Mouse (Mus musculus) forebrain, postnatal 0 days (tissue): ENCODE measurements at regions not wholly inside any gene's neighbourhood (a gene's known extent, or its start where the extent isn't known, plus 50 kb on each side); places are given as distances from the start of the nearest gene placed in this dataset.

Experiments used
- ATAC-seq: fragments of 200-750 bp; cut with Nextera tagmentation; 2 replicates; pipeline ENCODE4 v1.8.0; 2017; ENCODE audit warnings: mild to moderate bottlenecking, moderate library complexity
- DNase-seq: peaks from one replicate; pipeline ENCODE4 v3.0.0-alpha.2; 2015
- H3K27ac ChIP-seq: fragments of 300-500 bp; sonication (generic); 2 replicates; pipeline ENCODE4 v1.5.1; 2014; ENCODE audit warnings: low read depth, mild to moderate bottlenecking, antibody characterized with exemption, low read length, moderate library complexity, mixed read lengths
- H3K27me3 ChIP-seq: fragments of 300-500 bp; sonication (generic); 2 replicates; pipeline ENCODE4 v1.6.1; 2014; ENCODE audit warnings: mild to moderate bottlenecking, low read length, mixed read lengths; ENCODE audit not compliant: insufficient read depth
- H3K36me3 ChIP-seq: fragments of 300-500 bp; sonication (generic); 2 replicates; pipeline ENCODE4 v1.6.1; 2014; ENCODE audit warnings: mild to moderate bottlenecking, moderate library complexity; ENCODE audit not compliant: insufficient read depth
- H3K4me1 ChIP-seq: fragments of 300-500 bp; sonication (generic); 2 replicates; pipeline ENCODE4 v1.6.1; 2014; ENCODE audit warnings: antibody characterized with exemption; ENCODE audit not compliant: insufficient read depth
- H3K4me2 ChIP-seq: fragments of 300-500 bp; sonication (generic); 2 replicates; pipeline ENCODE4 v1.6.1; 2014; ENCODE audit warnings: low read depth, mild to moderate bottlenecking, moderate library complexity
- H3K4me3 ChIP-seq: fragments of 300-500 bp; sonication (generic); 2 replicates; pipeline ENCODE4 v1.5.1; 2014; ENCODE audit warnings: low read depth, low read length, mixed read lengths
- H3K9ac ChIP-seq: fragments of 300-500 bp; sonication (generic); 2 replicates; pipeline ENCODE4 v1.6.1; 2014; ENCODE audit warnings: mild to moderate bottlenecking
- H3K9me3 ChIP-seq: fragments of 300-500 bp; sonication (generic); 2 replicates; pipeline ENCODE4 v1.6.1; 2016; ENCODE audit warnings: low read length
- CTCF ChIP-seq: sonication (generic); IDR thresholded peaks from 2 replicates; pipeline ENCODE4 v1.5.1; 2016; ENCODE audit warnings: antibody characterized with exemption, control low read depth, low read depth
- WGBS: fragments of 180-500 bp; shearing (Covaris S2); extraction: QIAGEN DNeasy Blood & Tissue Kit; methylation state at CpG from one replicate; pipeline ENCODE4 v1.1.7; 2014; 5-methylcytosine and 5-hydroxymethylcytosine counted together

DNA sequence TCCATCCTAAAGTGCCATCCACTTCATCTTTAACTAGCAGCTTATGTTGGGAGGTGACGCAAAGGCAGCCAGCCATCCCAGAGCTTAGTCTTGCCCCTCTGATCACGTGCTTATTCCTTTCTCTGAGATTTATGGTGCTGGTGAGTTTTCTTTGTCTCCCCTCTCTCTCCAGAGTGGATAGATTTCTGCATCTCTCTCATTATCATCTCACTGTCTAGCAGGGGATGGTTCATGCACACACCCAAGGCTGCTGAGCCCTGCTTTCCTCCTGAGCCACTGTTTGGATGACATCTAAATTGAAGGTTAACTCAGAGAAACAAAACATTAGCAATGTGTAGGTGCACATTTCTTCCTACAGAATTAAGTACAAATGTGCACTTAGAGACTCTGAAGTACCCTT lies 539.6 kb downstream of the Cdk5rap2 start:
- Histone ChIP-seq H3K9ac (no peak overlapping the region), H3K27ac (no peak overlapping the region), H3K9me3 (no peaks in the 10 kb centered on the region), H3K36me3 (no peaks in the 10 kb centered on the region), H3K4me2 (no peak overlapping the region), H3K4me3 (no peak overlapping the region), H3K4me1 (no peaks in the 10 kb centered on the region), H3K27me3 (no peaks in the 10 kb centered on the region)
- WGBS, result 78% methylated on average over 2 of the region's 2 CpGs
- DNase-seq, result no peak
- no peak for ATAC-seq
- TF ChIP-seq CTCF, result no peak

- H3K4me1 ChIP-seq, result no peaks in the 10 kb centered on the region
- H3K4me2 ChIP-seq, result no peak overlapping the region
- H3K9ac ChIP-seq, result no peak overlapping the region
- H3K36me3 ChIP-seq, result no peaks in the 10 kb centered on the region
- no peaks in the 10 kb centered on the region for H3K27me3 ChIP-seq
- TF ChIP-seq CTCF, result no peak
- WGBS, result 96% methylated on average over 13 of the region's 13 CpGs
- DNase-seq (no peak), ATAC-seq (no peak)
- no peak overlapping the region for H3K4me3 ChIP-seq
- H3K27ac ChIP-seq, result no peak overlapping the region
- H3K9me3 ChIP-seq, result no peaks in the 10 kb centered on the region
These were observed 555.2 kb downstream of the Cdk5rap2 start for GRCm38 (mm10) chr4:69855001-69855400.

- no peaks in the 10 kb centered on the region for H3K9me3 ChIP-seq
- TF ChIP-seq CTCF, result no peak
- no peak for ATAC-seq
- no peaks in the 10 kb centered on the region for H3K4me1 ChIP-seq
- H3K4me2 ChIP-seq, result no peak overlapping the region
- WGBS, result 15% methylated on average over 1 of the region's 1 CpGs
- H3K4me3 ChIP-seq, result no peak overlapping the region
- no peak overlapping the region for H3K9ac ChIP-seq
- no peaks in the 10 kb centered on the region for H3K36me3 ChIP-seq
- DNase-seq, result no peak
- H3K27me3 ChIP-seq, result no peaks in the 10 kb centered on the region
- no peak overlapping the region for H3K27ac ChIP-seq
These were observed 557.6 kb downstream of the Cdk5rap2 start for GRCm38 (mm10) chr4:69852637-69853036.

DNA sequence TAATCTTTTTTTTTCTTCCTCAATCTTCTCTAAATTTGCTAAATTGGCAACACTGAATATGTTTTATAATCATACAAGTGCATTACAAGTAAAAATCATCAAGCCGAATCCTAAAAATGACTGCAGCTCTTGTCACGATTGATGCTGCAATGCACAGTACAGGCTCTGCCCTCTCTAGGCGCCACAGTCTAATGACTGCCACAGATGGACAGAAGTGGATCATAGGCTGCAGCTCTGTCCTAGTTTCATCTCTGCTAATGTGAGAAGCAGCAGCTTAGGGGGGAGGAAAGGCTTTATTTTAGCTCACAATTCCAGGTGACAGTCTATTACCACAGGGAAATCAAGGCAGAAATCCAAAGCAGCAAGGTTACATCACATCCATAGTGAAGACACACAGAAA lies 560.8 kb downstream of the Cdk5rap2 start:
- WGBS, result 82% methylated on average over 3 of the region's 3 CpGs
- no peak for DNase-seq

DNA sequence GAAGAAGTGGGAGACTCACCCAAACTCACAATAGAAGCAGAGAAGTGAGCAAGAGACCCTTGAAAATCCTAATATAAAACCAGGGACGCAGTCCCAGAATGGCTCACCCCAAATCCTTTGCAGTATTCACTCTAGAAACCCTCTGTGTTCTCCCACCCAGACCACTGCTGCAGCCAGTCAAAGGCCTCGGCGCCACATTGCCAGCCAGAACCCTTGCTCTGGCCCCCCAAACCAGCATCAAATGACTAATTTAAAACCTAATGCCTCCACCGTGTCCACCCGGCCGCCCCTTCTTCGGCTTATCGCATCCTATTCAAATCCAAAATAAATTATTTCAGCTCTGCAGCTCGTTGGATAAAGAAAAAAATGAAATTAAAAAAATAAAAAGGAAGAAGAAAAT lies 570.4 kb downstream of the Cdk5rap2 start:
- H3K4me3 ChIP-seq, result no peak overlapping the region
- DNase-seq (no peak), ATAC-seq (no peak)

More for the DNA sequence above, 560.8 kb downstream of the Cdk5rap2 start:
- no peaks in the 10 kb centered on the region for H3K27me3 ChIP-seq
- no peak overlapping the region for H3K27ac ChIP-seq
- peak; percentile 42; the same call in 1 of the 2 replicates for ATAC-seq
- TF ChIP-seq CTCF, result no peak
- H3K4me2 ChIP-seq, result no peak overlapping the region
- no peak overlapping the region for H3K9ac ChIP-seq
- H3K4me3 ChIP-seq, result no peak overlapping the region
- H3K9me3 ChIP-seq, result no peaks in the 10 kb centered on the region
- no peaks in the 10 kb centered on the region for H3K4me1 ChIP-seq
- no peaks in the 10 kb centered on the region for H3K36me3 ChIP-seq

GRCm38 (mm10) chr4:69838940-69839339 lies 571.3 kb downstream of the Cdk5rap2 start:
- DNase-seq (no peak), ATAC-seq (no peak)
- Histone ChIP-seq H3K9ac (no peak overlapping the region), H3K4me2 (no peak overlapping the region), H3K4me1 (no peaks in the 10 kb centered on the region), H3K27ac (no peak overlapping the region), H3K27me3 (no peaks in the 10 kb centered on the region), H3K9me3 (no peaks in the 10 kb centered on the region), H3K36me3 (no peaks in the 10 kb centered on the region), H3K4me3 (no peak overlapping the region)
- 23% methylated on average over 4 of the region's 4 CpGs for WGBS
- TF ChIP-seq CTCF, result no peak

More for the DNA sequence above, 570.4 kb downstream of the Cdk5rap2 start:
- no peak overlapping the region for H3K4me2 ChIP-seq
- H3K4me1 ChIP-seq, result no peaks in the 10 kb centered on the region
- H3K27ac ChIP-seq, result no peak overlapping the region
- no peaks in the 10 kb centered on the region for H3K9me3 ChIP-seq
- WGBS, result 56% methylated on average over 9 of the region's 9 CpGs
- no peak for TF ChIP-seq CTCF
- no peaks in the 10 kb centered on the region for H3K36me3 ChIP-seq
- no peak overlapping the region for H3K9ac ChIP-seq
- H3K27me3 ChIP-seq, result no peaks in the 10 kb centered on the region

DNA sequence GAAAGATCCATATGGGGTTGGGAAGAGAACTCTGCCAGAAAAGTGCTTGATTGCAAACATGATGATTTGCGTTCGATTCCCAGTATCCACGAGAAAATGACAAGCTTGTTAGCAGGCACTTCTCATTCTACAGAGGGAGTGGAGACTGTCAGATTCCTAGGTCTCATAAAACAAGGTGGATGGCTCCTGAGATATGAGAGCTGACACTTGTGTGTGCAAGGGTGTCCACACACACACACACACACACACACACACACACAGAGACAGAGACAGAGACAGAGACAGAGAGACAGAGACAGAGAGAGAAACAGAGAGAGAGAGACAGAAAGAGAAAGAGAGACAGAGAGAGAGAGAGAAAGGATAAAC lies 585.4 kb downstream of the Cdk5rap2 start:
- peak; percentile 36 for DNase-seq
- ATAC-seq, result no peak
- 16% methylated on average over 3 of the region's 3 CpGs for WGBS

More for the DNA sequence above, 585.4 kb downstream of the Cdk5rap2 start:
- no peak overlapping the region for H3K27ac ChIP-seq
- H3K4me1 ChIP-seq, result 0 out of 2 replicates have a peak, but pooled peaks cover 3% of the 10 kb centered on the region
- H3K9ac ChIP-seq, result no peak overlapping the region
- no peaks in the 10 kb centered on the region for H3K27me3 ChIP-seq
- H3K4me2 ChIP-seq, result no peak overlapping the region
- H3K9me3 ChIP-seq, result no peaks in the 10 kb centered on the region
- TF ChIP-seq CTCF, result no peak
- H3K36me3 ChIP-seq, result no peaks in the 10 kb centered on the region
- H3K4me3 ChIP-seq, result no peak overlapping the region
